Mouse (Mus musculus): ENCODE measurements around the gene Mesp1. TPM values are rescaled to one million over a fixed set of nuclear protein-coding genes. Genes with fewer than 3 reads are reported as not detected.

Mesp1 gene
- not detected in 4 replicates for total RNA-seq (2023)

DNA sequence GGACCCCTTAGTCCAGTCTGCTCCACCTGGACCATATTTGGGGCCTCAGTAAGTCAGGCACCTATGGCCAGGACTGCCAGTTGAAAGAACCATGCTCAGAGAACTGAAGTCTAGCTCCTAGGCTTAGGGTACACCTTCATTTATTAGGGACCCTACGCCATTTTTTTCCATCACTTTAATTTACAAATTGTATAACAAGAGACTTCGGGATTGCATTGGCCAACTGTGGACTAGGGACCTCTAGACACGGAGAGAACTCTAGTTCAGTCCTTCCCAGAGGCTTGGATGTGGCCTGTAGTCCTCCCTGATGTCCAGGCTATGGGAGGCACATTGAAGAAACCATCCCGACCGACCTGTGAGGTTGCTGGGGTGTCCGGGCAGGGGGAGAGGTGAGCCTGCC lies at the start of gene Mesp1:
Gene Mesp1 (minus strand): TSS at position 101 of the 400 bp plus-strand sequence.

DNA sequence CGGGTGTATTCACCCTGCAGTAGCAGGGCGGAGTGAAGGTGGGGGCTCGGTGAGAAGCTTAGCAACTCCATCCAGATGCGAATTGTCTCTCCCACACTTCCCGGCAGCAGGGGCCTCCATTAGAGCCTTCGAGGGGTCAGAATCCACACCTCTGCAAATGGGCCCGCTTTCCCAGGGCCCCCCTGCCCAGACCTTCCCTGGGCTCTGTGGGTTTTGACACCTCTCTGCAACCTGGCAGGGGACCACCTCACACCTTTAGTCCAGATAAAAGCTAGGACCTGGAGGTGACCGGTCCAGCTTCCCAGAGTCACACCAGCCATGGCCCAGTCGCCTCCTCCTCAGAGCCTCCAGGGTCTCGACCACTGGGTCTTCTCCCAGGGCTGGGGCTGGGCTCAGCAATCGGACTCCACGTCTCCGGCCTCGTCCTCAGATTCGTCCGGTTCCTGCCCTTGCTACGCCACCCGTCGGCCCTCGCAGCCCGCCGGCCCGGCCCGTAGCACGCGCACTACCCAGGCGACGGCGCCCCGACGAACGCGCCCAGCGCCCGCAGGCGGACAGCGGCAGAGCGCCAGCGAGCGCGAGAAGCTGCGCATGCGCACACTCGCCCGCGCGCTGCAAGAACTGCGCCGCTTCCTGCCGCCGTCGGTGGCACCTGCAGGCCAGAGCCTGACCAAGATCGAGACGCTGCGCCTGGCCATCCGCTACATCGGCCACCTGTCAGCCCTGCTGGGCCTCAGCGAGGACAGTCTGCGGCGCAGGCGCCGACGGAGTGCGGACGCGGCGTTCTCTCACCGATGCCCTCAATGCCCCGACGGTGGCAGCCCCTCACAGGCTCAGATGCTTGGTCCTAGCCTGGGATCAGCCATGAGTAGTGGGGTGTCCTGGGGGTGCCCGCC lies 17.3 kb upstream of the Mesp1 start, which contains the start of gene Mesp2:
Gene Mesp2 (plus strand): TSS at position 117 of the 896 bp plus-strand sequence.

DNA sequence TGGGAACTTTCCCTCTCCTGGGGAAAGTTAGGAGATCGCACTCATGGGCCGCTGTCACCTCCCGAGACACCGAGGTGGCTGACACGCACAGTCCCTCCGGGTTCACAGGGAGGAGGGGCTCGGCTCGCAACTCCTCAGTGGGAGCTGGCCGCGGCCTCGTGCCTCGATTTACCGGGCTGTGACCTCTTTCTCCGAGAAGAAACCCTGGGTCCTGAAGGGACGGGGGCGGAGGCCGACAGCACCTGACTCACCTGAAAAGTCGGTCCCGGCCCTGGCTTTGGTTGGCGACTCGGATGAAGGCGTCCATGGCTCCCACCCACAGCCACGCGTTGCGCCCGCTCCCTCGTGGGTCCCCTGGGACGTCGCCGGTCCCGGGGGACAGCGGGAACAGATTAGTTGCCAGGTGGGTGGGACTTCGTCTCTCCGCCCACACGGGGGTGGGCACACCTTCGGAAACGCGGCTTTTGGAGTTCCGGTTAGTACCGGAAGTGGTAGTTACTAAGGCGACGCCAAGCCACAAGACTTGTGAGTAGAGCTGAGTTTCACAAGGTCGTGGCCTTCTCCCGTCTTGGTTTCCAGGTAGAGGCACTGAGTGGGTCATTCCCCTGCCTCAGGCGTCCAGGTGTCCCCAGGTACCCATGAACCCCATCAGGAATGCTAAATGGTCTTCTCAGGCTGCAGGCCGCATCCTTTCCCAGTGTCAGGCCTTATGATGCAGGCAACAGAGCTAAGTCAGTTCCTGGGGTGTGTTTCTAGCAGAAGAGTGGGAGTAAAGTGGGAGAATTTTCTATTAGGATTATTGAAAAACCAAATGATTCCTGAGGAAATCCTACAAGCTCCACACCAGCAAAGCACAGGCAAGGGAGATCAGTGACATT lies 50.7 kb downstream of the Mesp1 start, which contains the start of the genes Pex11a and Wdr93:
Gene Pex11a (minus strand): TSS at position 473 of the 878 bp plus-strand sequence.
Gene Wdr93 (plus strand): TSS at position 505 of the 878 bp plus-strand sequence.

Other genes with a start within 250 kb of the Mesp1 start
- gene Rhcg, start 176.1 kb downstream of the Mesp1 start, total RNA-seq (2023), result not detected in 4 replicates
- 1.6 to 3.3 TPM (median 2.5 TPM) in 4 replicates for gene Ticrr, start 133.6 kb downstream of the Mesp1 start, total RNA-seq (2023)
- gene Kif7, start 78.1 kb downstream of the Mesp1 start, total RNA-seq (2023), result 0.18 to 0.24 TPM in 2 of 4 replicates, not detected in the others
- gene Plin1, start 60.9 kb downstream of the Mesp1 start, total RNA-seq (2023), result not detected in 4 replicates
- 0.41 to 1.2 TPM (median 0.79 TPM) in 4 replicates for gene Pex11a, start 50.7 kb downstream of the Mesp1 start, total RNA-seq (2023)
- gene Wdr93, start 50.6 kb downstream of the Mesp1 start, total RNA-seq (2023), result not detected in 4 replicates
- gene Mesp2, start 16.9 kb upstream of the Mesp1 start, total RNA-seq (2023), result 0.29 TPM in 1 of 4 replicates, not detected in the others
- 0.38 to 1.4 TPM (median 0.72 TPM) in 4 replicates for gene Anpep, start 67.3 kb upstream of the Mesp1 start, total RNA-seq (2023)
- gene Ap3s2, start 126.9 kb upstream of the Mesp1 start, total RNA-seq (2023), result 15.2 to 22.0 TPM (median 19.4 TPM) in 4 replicates
- gene Arpin, start 141.6 kb upstream of the Mesp1 start, total RNA-seq (2023), result 0.43 TPM in 1 of 4 replicates, not detected in the others
- gene Zfp710, start 231.0 kb upstream of the Mesp1 start, total RNA-seq (2023), result 65.1 to 71.0 TPM (median 69.0 TPM) in 4 replicates